Mouse (Mus musculus) liver (tissue): ENCODE measurements at regions not wholly inside any gene's neighbourhood (a gene's known extent, or its start where the extent isn't known, plus 50 kb on each side); places are given as distances from the start of the nearest gene placed in this dataset.
A peak's percentile ranks its signal among the peaks of the same experiment; 100 is the strongest.

ENCODE experiments used
- DNase-seq: peaks from one replicate; pipeline ENCODE4 v3.0.0-alpha.2; 2020; ENCODE audit warnings: mixed read lengths

DNA sequence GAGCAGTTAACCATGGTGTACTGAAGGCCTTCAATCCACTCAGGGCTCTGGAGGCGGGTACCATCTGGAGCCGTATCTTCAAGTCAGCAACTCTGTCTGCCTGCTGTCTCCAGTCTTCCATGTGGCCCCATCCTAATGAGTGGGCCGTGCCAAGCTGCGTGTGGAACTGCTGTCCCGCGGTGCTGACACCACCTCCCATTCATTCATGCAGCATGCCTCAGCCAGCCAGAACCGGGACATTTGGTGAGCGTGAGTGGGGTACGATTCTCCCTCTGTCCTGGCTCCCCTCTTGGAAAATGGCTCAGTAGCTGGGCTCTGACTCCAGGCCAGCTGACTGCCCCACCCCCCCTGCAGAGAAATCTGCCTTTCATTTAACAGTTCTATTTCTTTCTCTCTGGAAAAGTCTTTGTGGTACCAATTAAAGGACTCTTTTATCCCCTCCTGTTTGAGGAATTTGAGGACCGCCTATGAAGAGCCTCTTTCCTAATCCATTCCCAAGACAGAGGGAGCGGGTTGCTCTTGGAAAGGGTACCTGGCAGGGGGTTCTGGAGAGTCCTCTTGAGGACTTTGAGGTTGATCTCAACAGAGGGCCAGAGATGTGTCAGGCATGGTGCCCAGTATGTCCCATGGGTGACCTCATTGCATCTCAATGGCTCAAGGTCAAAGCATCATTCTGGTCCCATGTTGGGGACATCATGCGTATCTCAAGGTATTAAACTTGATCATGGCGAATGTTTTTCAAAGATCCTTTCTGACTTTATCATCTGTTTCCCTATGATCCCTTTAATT lies 55.5 kb upstream of the Brd7 start:
- no peak for DNase-seq

- no peak for DNase-seq
Observed at GRCm38 (mm10) chr8:88423264-88423663, 61.3 kb upstream of the Brd7 start.

GRCm38 (mm10) chr8:88428560-88428959 lies 66.6 kb upstream of the Brd7 start:
- no peak for DNase-seq

- no peak for DNase-seq
Observed at GRCm38 (mm10) chr8:88431389-88431788, 69.4 kb upstream of the Brd7 start.

- no peak for DNase-seq
Observed at GRCm38 (mm10) chr8:88435686-88436085, 73.7 kb upstream of the Brd7 start.

DNA sequence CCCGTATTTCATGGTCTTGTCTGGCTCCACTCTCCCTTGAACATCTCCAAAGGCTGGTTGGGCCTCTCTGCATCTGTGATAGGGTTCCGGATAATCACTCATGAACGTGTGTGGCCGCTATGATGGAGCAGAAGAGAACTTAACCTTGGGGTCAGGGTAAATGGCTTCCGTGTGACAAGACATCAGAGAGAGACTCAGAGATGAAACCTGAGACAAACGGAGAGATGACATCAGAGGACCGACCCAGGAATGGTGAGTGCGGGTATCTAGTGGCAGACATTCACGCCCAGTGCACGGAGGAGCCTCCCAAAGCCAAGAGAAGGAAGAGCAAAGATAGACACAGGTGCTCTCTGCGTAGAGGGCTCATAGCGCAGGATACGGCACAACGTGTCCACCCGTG lies 78.2 kb upstream of the Brd7 start:
- no peak for DNase-seq

DNA sequence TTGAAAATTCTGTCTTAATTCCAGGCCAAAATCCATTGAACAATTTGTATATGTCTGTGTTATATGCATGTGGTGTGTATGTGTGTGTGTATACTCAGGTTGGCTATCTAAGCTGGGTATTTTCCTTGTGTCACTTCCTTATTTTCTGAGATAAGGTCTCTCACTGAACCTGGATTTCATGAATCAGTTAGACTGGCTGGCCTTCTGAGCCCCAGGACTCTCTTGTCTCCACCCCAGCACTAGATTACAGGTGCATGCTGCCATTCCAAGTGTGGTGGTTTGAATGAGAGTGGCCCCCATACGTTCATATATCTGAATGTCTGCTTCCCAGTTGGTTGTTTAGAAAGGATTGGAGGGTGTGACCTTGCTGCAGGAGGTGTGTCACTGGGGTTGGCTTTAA lies 77.8 kb upstream of the Nkd1 start:
- DNase-seq: no peak

GRCm38 (mm10) chr8:88447406-88447805 lies 73.7 kb upstream of the Nkd1 start:
- no peak for DNase-seq

DNA sequence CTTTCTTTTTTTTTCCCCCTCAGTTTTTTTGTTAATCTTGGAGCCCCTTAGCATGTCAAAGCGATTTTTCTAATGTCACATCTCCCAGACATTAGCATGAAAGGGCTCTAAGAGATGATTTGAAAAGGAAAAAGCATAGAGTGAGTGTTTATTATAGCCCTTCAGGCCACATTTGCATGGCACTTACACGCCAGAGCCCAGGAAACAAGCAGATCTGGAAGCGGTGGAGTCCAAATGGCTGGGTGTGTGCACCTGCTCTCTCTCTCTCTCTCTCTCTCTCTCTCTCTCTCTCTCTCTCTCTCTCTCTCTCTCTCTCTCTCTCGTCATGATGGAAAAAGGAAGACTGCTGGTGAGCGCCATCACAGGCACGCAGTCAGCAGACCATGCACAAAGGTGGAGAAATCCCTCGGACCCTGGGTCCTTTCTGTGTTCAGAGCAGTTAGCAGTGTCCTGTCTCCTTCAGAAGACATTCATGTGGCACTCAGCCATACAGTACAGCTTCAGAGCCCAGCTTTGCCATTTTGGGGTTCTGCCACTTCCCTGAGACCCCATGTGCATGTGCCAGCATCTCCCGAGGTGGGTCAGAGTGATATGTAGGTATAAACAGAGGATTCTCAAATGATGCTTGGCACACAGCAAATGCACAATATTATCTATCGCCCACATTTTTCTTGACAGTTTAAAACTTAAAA lies 73.2 kb upstream of the Nkd1 start:
- no peak for DNase-seq

GRCm38 (mm10) chr8:88449001-88449400 lies 72.2 kb upstream of the Nkd1 start:
- no peak for DNase-seq

DNA sequence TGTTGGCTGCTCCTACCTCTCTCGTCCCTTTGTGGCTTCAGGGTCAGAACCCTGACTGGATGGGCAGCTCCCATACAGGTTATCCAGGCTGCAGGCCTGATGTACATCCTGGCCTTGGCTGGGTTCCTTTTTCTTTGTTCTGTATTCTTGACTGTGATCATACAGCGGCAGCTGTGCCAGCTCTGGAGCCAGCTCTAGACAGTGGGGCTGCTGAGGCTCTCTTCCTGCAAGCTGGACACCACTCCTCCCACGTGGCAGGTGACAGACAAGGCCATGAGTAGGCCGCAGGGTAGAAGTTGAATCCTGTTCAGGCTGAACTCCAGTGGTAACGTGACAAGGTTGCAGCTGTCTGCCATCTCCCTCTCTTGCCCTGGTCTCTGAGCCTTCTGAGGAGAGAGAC lies 71.6 kb upstream of the Nkd1 start:
- no peak for DNase-seq

DNA sequence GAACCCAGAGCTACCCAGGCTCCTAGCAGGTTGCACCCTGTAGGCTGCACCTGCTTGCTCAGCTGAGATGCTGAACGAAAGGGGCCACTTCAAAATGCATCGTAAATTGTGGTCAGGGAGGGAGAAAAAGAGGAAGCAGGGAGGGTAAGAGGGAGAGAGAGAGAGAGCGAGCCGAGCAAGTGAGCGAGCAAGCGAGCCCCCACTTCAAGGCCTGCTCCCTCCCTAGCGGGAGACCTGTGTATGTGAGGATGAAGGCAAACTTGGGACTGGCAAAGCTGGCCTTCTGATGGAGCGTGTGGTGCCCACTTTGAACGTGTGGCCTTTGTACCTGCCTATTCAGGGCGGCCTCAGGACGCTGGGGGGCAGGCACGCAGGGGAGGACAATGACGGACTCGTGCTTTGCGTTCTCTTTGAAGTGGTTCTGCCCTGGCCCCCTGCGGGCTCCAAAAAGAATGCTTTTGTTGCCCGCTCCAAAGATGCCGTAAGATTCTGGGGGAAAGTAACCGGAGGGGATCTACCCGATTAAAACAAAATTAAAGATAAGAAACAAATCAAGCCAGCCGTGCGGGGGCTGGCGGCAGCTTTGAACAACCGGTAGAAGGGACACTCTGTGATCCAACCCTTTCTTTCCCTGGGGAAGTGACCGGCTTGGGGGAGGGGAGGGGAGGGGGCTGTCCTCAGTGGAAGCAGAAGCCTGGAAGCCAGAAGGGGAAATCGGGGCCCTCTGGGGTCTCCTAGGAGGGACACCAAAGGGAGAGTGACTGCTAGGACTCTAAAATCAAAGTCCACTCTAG lies 70.1 kb upstream of the Nkd1 start:
- DNase-seq: peak; percentile 9

DNA sequence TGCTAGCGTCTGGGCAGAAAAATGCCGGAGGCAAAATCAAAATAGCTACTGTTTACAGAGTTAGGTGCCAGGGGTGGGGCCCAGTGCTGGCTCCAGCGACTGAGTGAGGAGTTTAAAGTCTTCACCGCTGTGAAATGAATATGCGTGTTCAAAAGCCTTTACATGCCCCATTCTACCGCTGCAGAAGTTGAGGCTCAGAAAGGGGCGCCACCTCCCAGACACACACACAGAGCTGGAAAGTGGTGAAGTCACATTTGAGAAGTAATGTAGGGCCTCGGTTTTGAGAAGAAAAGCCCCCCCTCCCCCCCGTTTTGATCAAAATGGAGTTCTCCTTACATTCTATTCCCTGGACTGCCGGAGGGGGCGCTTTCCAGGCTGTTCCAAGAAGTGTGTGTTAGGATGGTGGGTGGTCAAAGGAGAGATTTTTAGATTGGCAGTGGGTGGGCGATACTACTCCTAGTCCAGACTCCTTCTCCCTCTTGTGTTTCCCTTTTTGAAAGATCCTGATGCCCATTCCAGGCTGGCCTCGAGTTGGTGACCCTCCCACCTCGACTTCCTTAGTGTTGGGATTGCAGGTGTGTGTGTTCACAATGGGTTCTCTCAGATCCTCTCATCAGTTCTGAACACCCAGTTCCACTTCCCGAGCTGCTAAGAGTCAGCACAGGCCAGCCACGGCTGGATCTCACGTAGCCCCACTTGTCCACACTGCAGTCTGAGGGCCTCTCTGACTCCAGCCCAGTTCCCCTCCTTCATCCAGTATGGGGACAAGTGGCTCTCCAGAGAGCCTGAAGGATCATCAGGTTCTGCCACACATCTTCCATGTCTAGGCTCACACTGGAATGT lies 69.3 kb upstream of the Nkd1 start:
- no peak for DNase-seq

DNA sequence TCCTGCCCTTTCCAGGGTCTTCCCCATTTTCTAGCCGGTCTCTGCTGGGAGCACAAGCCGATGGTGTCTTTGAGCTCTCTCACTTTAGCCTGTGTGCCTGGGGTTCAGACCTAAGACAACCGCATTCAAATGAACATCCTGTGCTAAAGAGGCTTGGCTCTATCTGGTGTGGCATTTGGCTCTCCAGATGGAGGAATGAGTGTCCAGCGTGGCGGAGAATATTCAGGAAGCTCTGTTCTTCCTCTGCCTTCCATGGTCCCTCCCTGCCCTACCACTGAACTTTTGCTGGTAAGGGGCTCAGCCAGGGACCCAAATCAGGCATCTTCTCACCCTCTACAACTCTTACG lies 68.7 kb upstream of the Nkd1 start:
- DNase-seq: no peak

GRCm38 (mm10) chr8:88454048-88454696 lies 67.0 kb upstream of the Nkd1 start:
- DNase-seq: peak; percentile 46

GRCm38 (mm10) chr8:88454906-88455305 lies 66.2 kb upstream of the Nkd1 start:
- DNase-seq: no peak

DNA sequence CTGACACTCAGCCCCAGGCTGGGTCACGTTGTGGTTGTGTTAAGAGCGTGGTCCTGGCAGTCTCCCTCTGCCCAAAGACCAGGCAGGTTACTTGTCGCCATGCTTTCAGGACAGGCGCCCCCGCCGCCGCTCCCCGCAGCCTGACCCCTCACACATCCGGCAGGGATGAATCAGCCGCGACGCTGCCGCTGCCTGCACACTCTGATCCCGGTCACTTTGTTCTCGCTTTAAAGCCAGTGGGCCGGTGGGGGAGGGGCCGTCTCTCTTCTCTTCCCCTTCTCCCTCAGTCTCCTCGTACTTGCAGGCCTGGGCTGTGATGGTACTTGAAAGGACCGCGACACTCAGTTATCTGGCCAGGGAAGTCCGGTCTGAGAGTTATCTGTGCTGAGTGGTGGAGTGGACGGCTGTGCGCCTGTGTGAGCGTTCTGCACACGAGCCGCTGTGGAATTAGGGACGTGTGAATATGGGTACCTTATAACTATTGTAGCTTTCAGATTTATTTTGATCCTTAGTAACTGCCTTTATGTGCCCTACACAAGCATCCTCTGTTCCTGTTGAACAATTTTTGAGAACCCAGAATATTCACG lies 65.6 kb upstream of the Nkd1 start:
- peak; percentile 30 for DNase-seq

DNA sequence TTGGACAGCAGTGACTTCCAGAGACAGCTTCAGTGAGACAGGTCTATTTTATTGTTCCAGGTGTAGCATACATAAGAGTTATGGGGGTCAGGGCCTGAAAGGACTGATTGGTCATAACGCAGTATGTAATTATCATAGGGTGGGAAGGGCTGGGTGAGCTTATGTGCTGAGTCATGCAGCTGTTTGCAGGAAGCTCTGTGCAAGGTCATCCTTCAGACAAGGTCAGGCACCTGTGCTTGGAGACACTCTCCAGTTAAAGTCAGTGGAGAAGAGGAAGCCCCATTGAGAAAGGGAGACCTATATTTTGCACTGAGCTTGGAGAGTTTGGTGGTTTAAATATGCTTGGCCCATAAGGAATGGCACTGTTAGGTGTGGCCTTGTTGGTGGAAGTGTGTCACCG lies 62.0 kb upstream of the Nkd1 start:
- no peak for DNase-seq

DNA sequence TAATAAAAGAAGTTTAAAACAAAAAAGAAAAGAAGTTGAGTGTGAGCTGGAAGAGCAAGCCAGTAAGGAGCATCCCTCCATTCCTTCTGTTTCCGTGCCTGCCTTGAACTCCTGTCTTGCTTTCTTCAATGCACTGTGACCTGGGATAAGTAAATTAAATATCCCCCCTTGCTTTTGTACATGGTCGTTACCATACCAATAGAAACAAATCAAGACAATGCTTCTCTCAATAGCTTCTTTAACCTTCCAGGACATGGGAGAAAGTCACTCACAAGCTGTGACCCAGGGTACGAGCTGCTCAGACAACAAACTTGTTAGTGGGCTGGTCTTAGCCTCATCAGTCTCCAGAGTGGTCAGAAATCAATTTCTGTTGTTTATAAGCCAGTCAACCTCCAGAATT lies 53.4 kb upstream of the Nkd1 start:
- no peak for DNase-seq

- no peak for DNase-seq
Observed at GRCm38 (mm10) chr8:88470931-88471455, 50.2 kb upstream of the Nkd1 start.
